Mouse (Mus musculus) heart, embryonic 16.5 days (tissue): ENCODE measurements around the gene Tpsb2. TPM values are rescaled to one million over a fixed set of nuclear protein-coding genes. Genes with fewer than 3 reads are reported as not detected.
A peak's percentile ranks its signal among the peaks of the same experiment; 100 is the strongest.

Experiments used
- ATAC-seq: fragments of 200-750 bp; cut with Nextera tagmentation; replicated peaks from 2 replicates; pipeline ENCODE4 v1.8.0; 2017; ENCODE audit warnings: moderate number of reproducible peaks; ENCODE audit not compliant: insufficient read depth, low FRiP score; ENCODE audit errors: extremely low read depth
- H3K27ac ChIP-seq: fragments of 300-500 bp; sonication (generic); 2 replicates; pipeline ENCODE4 v1.5.1; 2014; ENCODE audit warnings: mild to moderate bottlenecking, low read length, control low read depth, moderate library complexity
- H3K27me3 ChIP-seq: fragments of 300-500 bp; sonication (generic); 2 replicates; pipeline ENCODE4 v1.6.1; 2014; ENCODE audit warnings: low read length, mixed read lengths; ENCODE audit not compliant: control insufficient read depth, insufficient read depth
- H3K36me3 ChIP-seq: fragments of 300-500 bp; sonication (generic); 2 replicates; pipeline ENCODE4 v1.6.1; 2014; ENCODE audit not compliant: control insufficient read depth, insufficient read depth
- H3K4me1 ChIP-seq: fragments of 300-500 bp; sonication (generic); 2 replicates; pipeline ENCODE4 v1.6.1; 2014; ENCODE audit warnings: low read length, mixed read lengths; ENCODE audit not compliant: control insufficient read depth, insufficient read depth
- H3K4me2 ChIP-seq: fragments of 300-500 bp; sonication (generic); 2 replicates; pipeline ENCODE4 v1.6.1; 2014; ENCODE audit warnings: low read depth, mild to moderate bottlenecking, control low read depth, low read length
- H3K4me3 ChIP-seq: fragments of 300-500 bp; sonication (generic); 2 replicates; pipeline ENCODE4 v1.5.1; 2014; ENCODE audit warnings: mild to moderate bottlenecking, control low read depth, low read length
- H3K9ac ChIP-seq: fragments of 300-500 bp; sonication (generic); 2 replicates; pipeline ENCODE4 v1.6.1; 2014; ENCODE audit warnings: low read length, control low read depth
- H3K9me3 ChIP-seq: fragments of 300-500 bp; sonication (generic); replicated peaks from 2 replicates; pipeline ENCODE4 v1.6.1; 2016; ENCODE audit warnings: low read length; ENCODE audit not compliant: control insufficient read depth
- WGBS: fragments of 180-500 bp; shearing (Covaris S2); extraction: QIAGEN DNeasy Blood & Tissue Kit; methylation state at CpG from one replicate; pipeline ENCODE4 v1.1.7; 2014; 5-methylcytosine and 5-hydroxymethylcytosine counted together
- polyA plus RNA-seq: library from polyadenylated mRNA; unstranded; fragments of >200 nt; fragmentation: Nextera tagmentation; extraction: Ambion mirVana; gene quantifications from 2 replicates; pipeline ENCODE4 v1.2.1, GENCODE M21; 2015

The Tpsb2 gene
- polyA plus RNA-seq, 1 experiment from 2014 or later = 11.7 TPM

- Histone ChIP-seq H3K9ac (no peak overlapping the region), H3K27me3 (no peaks in the 10 kb centered on the region), H3K4me2 (no peak overlapping the region), H3K27ac (no peak overlapping the region), H3K4me3 (no peak overlapping the region), H3K9me3 (no peaks in the 10 kb centered on the region), H3K36me3 (no peaks in the 10 kb centered on the region), H3K4me1 (peaks cover 6% of the 10 kb centered on the region)
- no peak for ATAC-seq
- WGBS = 11% methylated on average over 7 of the region's 7 CpGs
Observed at GRCm38 (mm10) chr17:25400443-25400842, 34.3 kb downstream of the Tpsb2 start.

GRCm38 (mm10) chr17:25401491-25401890 is 35.4 kb downstream of the Tpsb2 start:
- Histone ChIP-seq H3K9ac (no peak overlapping the region), H3K4me3 (no peak overlapping the region), H3K27me3 (no peaks in the 10 kb centered on the region), H3K36me3 (no peaks in the 10 kb centered on the region), H3K9me3 (no peaks in the 10 kb centered on the region), H3K4me1 (peaks cover 17% of the 10 kb centered on the region), H3K27ac (no peak overlapping the region), H3K4me2 (no peak overlapping the region)
- WGBS = 57% methylated on average over 4 of the region's 4 CpGs
- no peak for ATAC-seq

- Histone ChIP-seq H3K4me2 (no peak overlapping the region), H3K4me1 (peaks cover 23% of the 10 kb centered on the region), H3K9ac (no peak overlapping the region), H3K9me3 (no peaks in the 10 kb centered on the region), H3K4me3 (no peak overlapping the region), H3K27me3 (no peaks in the 10 kb centered on the region), H3K27ac (no peak overlapping the region), H3K36me3 (no peaks in the 10 kb centered on the region)
- 86% methylated on average over 13 of the region's 13 CpGs for WGBS
- ATAC-seq = no peak
Observed at GRCm38 (mm10) chr17:25402224-25402623, 36.1 kb downstream of the Tpsb2 start.

- H3K27me3 ChIP-seq = no peaks in the 10 kb centered on the region
- no peak for ATAC-seq
- no peak overlapping the region for H3K4me2 ChIP-seq
- H3K4me1 ChIP-seq = peaks cover 39% of the 10 kb centered on the region
- H3K36me3 ChIP-seq = no peaks in the 10 kb centered on the region
- WGBS = 46% methylated on average over 3 of the region's 3 CpGs
- no peak overlapping the region for H3K9ac ChIP-seq
- no peaks in the 10 kb centered on the region for H3K9me3 ChIP-seq
- no peak overlapping the region for H3K27ac ChIP-seq
- no peak overlapping the region for H3K4me3 ChIP-seq
Observed at GRCm38 (mm10) chr17:25404190-25404589, 38.1 kb downstream of the Tpsb2 start.

- no peak overlapping the region for H3K4me3 ChIP-seq
- no peaks in the 10 kb centered on the region for H3K27me3 ChIP-seq
- no peaks in the 10 kb centered on the region for H3K36me3 ChIP-seq
- H3K9me3 ChIP-seq = no peaks in the 10 kb centered on the region
- no peak overlapping the region for H3K9ac ChIP-seq
- ATAC-seq = 0 out of 2 replicates have a peak, but pooled peaks have one; percentile 21
- peaks cover 51% of the 10 kb centered on the region for H3K4me1 ChIP-seq
- H3K4me2 ChIP-seq = no peak overlapping the region
- peak overlapping the region; percentile 37 for H3K27ac ChIP-seq
- 5% methylated on average over 9 of the region's 10 CpGs for WGBS
Observed at GRCm38 (mm10) chr17:25405224-25405895, 39.3 kb downstream of the Tpsb2 start.

GRCm38 (mm10) chr17:25406011-25406441 is 39.9 kb downstream of the Tpsb2 start:
- Histone ChIP-seq H3K4me3 (no peak overlapping the region), H3K9me3 (no peaks in the 10 kb centered on the region), H3K4me2 (no peak overlapping the region), H3K4me1 (peaks cover 58% of the 10 kb centered on the region), H3K36me3 (no peaks in the 10 kb centered on the region), H3K27ac (0 out of 2 replicates have a peak overlapping the region, but pooled peaks have one; percentile 9), H3K9ac (no peak overlapping the region), H3K27me3 (no peaks in the 10 kb centered on the region)
- 29% methylated on average over 6 of the region's 6 CpGs for WGBS
- no peak for ATAC-seq

GRCm38 (mm10) chr17:25407352-25407751 is 41.2 kb downstream of the Tpsb2 start:
- H3K36me3 ChIP-seq = no peaks in the 10 kb centered on the region
- whole genome bisulfite sequencing = 68% methylated on average over 4 of the region's 4 CpGs
- peak overlapping the region; percentile 18; the same call in 1 of the 2 replicates for H3K9ac ChIP-seq
- no peak overlapping the region for H3K4me2 ChIP-seq
- no peaks in the 10 kb centered on the region for H3K27me3 ChIP-seq
- no peak for ATAC-seq
- no peaks in the 10 kb centered on the region; the same call in 1 of the 2 replicates for H3K9me3 ChIP-seq
- no peak overlapping the region for H3K27ac ChIP-seq
- peaks cover 63% of the 10 kb centered on the region for H3K4me1 ChIP-seq
- no peak overlapping the region for H3K4me3 ChIP-seq

- no peak overlapping the region for H3K9ac ChIP-seq
- H3K4me2 ChIP-seq = no peak overlapping the region
- H3K9me3 ChIP-seq = no peaks in the 10 kb centered on the region; the same call in 1 of the 2 replicates
- no peaks in the 10 kb centered on the region for H3K27me3 ChIP-seq
- WGBS = 60% methylated on average over 7 of the region's 7 CpGs
- peaks cover 63% of the 10 kb centered on the region for H3K4me1 ChIP-seq
- no peaks in the 10 kb centered on the region for H3K36me3 ChIP-seq
- no peak for ATAC-seq
- no peak overlapping the region for H3K4me3 ChIP-seq
- H3K27ac ChIP-seq = peak overlapping the region; percentile 33
Observed at GRCm38 (mm10) chr17:25408302-25408999, 42.3 kb downstream of the Tpsb2 start.

- WGBS = 75% methylated on average over 7 of the region's 7 CpGs
- Histone ChIP-seq H3K9me3 (no peaks in the 10 kb centered on the region; the same call in 1 of the 2 replicates), H3K9ac (peak overlapping the region; percentile 52; the same call in 1 of the 2 replicates), H3K4me2 (no peak overlapping the region), H3K4me1 (peaks cover 72% of the 10 kb centered on the region), H3K36me3 (no peaks in the 10 kb centered on the region), H3K27me3 (no peaks in the 10 kb centered on the region), H3K4me3 (no peak overlapping the region), H3K27ac (peak overlapping the region; percentile 60)
- ATAC-seq = no peak
Observed at GRCm38 (mm10) chr17:25409621-25410020, 43.5 kb downstream of the Tpsb2 start.
